Mouse (Mus musculus) C2C12 (cell line): ENCODE results near the gene Gm17657.

Experiments used
- CTCF ChIP-seq: IDR thresholded peaks from one replicate; pipeline ENCODE4 v1.5.1; 2011; ENCODE audit not compliant: control insufficient read depth, insufficient read depth, insufficient read length
- FOSL1 ChIP-seq: IDR thresholded peaks from one replicate; pipeline ENCODE4 v1.8.0; 2011; ENCODE audit warnings: mild to moderate bottlenecking, low read length; ENCODE audit not compliant: poor library complexity, insufficient read depth, severe bottlenecking
- MYOG ChIP-seq: IDR thresholded peaks from one replicate; pipeline ENCODE4 v1.6.1; 2011; ENCODE audit not compliant: control insufficient read depth, insufficient read length; ENCODE audit errors: extremely low read depth

DNA sequence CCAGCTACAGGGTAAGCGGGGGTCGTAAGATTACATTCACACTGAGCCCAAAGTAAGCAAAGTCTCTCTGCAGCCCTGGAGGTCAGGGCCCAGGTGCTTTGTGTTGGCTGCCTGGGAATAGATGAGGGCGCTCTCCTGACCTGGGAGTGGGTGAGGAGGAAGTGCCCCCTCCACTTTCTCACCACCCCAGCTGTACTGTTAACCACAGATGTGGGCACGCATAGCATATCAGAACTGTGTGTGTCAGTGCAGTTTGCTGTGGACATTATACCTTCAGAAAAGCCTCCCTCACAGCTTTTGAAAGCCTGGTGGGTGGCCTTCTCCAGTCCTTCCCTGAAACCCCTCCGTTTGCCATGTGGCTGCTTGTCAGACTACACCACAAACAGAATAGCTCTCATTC, 34.9 kb upstream of the Gm17657 start:
- TF ChIP-seq FOSL1 (no peak), CTCF (no peak), MYOG (no peak)
